Mouse (Mus musculus) liver, embryonic 14.5 days (tissue): ENCODE results near the gene Rasa2. TPM values are rescaled to one million over a fixed set of nuclear protein-coding genes. Genes with fewer than 3 reads are reported as not detected.

Experiments
- ATAC-seq: fragments of 200-750 bp; cut with Nextera tagmentation; 2 replicates; pipeline ENCODE4 v1.8.0; 2017; ENCODE audit warnings: moderate number of reproducible peaks, mild to moderate bottlenecking, moderate library complexity; ENCODE audit not compliant: insufficient read depth
- DNase-seq, 3 experiments: peaks; one replicate each; pipeline ENCODE4 v3.0.0-alpha.2; 2012 to 2013; ENCODE audit warnings: low read depth in 3 of 3, low spot score in 3 of 3
- H3K27ac ChIP-seq: fragments of 300-500 bp; sonication (generic); 2 replicates; pipeline ENCODE4 v1.5.1; 2014; ENCODE audit warnings: moderate library complexity, mild to moderate bottlenecking, control low read depth, inconsistent platforms
- H3K27me3 ChIP-seq: fragments of 300-500 bp; sonication (generic); 2 replicates; pipeline ENCODE4 v1.6.1; 2014; ENCODE audit warnings: mild to moderate bottlenecking, low read length, moderate library complexity; ENCODE audit not compliant: control insufficient read depth, insufficient read depth
- H3K36me3 ChIP-seq: fragments of 300-500 bp; sonication (generic); replicated peaks from 2 replicates; pipeline ENCODE4 v1.6.1; 2014; ENCODE audit warnings: low read depth; ENCODE audit not compliant: control insufficient read depth, insufficient read depth
- H3K4me1 ChIP-seq, 2 experiments: fragments of 200-500 bp in 1 of 2; fragments of 300-500 bp in 1 of 2; sonication (generic) in 1 of 2; replicated peaks; 2 replicates each; pipeline ENCODE4 v1.6.1; 2012 to 2014; ENCODE audit warnings: antibody characterized with exemption in 1 of 2, inconsistent platforms in 1 of 2, low read length in 1 of 2; ENCODE audit not compliant: control insufficient read depth in 2 of 2, insufficient read depth in 2 of 2
- H3K4me2 ChIP-seq: fragments of 300-500 bp; sonication (generic); 2 replicates; pipeline ENCODE4 v1.6.1; 2014; ENCODE audit warnings: low read depth, mild to moderate bottlenecking, control low read depth, moderate library complexity
- H3K4me3 ChIP-seq, 2 experiments: fragments of 200-500 bp in 1 of 2; fragments of 300-500 bp in 1 of 2; sonication (generic) in 1 of 2; 2 replicates each; pipeline ENCODE4 v1.5.1; 2012 to 2014; ENCODE audit warnings: low read depth in 2 of 2, low read length in 2 of 2, mild to moderate bottlenecking in 2 of 2, control low read depth in 1 of 2, inconsistent platforms in 1 of 2, moderate library complexity in 1 of 2; ENCODE audit not compliant: insufficient read depth in 1 of 2
- H3K9ac ChIP-seq: fragments of 300-500 bp; sonication (generic); replicated peaks from 2 replicates; pipeline ENCODE4 v1.6.1; 2014; ENCODE audit warnings: mild to moderate bottlenecking, control low read depth, moderate library complexity
- H3K9me3 ChIP-seq: fragments of 300-500 bp; sonication (generic); 2 replicates; pipeline ENCODE4 v1.6.1; 2016; ENCODE audit warnings: low read length, mixed read lengths; ENCODE audit not compliant: control insufficient read depth
- CTCF ChIP-seq: IDR thresholded peaks from 2 replicates; pipeline ENCODE4 v1.5.1; 2016; ENCODE audit warnings: antibody characterized with exemption, low read depth, control low read depth
- EP300 ChIP-seq: IDR thresholded peaks from 2 replicates; pipeline ENCODE4 v1.6.1; 2016; ENCODE audit warnings: antibody characterized with exemption, low read depth
- WGBS: fragments of 180-500 bp; shearing (Covaris S2); extraction: QIAGEN DNeasy Blood & Tissue Kit; methylation state at CpG from one replicate; pipeline ENCODE4 v1.1.7; 2014; ENCODE audit not compliant: insufficient replicate concordance; 5-methylcytosine and 5-hydroxymethylcytosine counted together
- polyA plus RNA-seq, 2 experiments: library from polyadenylated mRNA; depleted of rRNA in 1 of 2; stranded (reverse) in 1 of 2; unstranded in 1 of 2; fragments of >200 nt; fragmentation: Nextera tagmentation in 1 of 2; extraction: Ambion mirVana in 1 of 2; gene quantifications; 2 replicates each; pipeline versions ENCODE4 v1.2.1 to v1.2.3; 2012 to 2014

Rasa2 gene
- polyA plus RNA-seq, 2 experiments = 0.84 to 2.3 TPM

- Histone ChIP-seq H3K9ac (no peak overlapping the region), H3K4me3 (no peak overlapping the region), H3K27me3 (peaks cover 19% of the 10 kb centered on the region), H3K36me3 (no peaks in the 10 kb centered on the region), H3K4me2 (no peak overlapping the region), H3K27ac (no peak overlapping the region), H3K4me1 (peaks cover 3 to 23% of the 10 kb centered on the region in 2 experiments), H3K9me3 (no peaks in the 10 kb centered on the region)
- ATAC-seq (no peak), DNase-seq (no peak)
- TF ChIP-seq EP300 (no peak), CTCF (no peak)
- 46% methylated on average over 4 of the region's 4 CpGs for WGBS
These were observed 2.3 kb downstream of the Rasa2 start for GRCm38 (mm10) chr9:96629151-96629550.

GRCm38 (mm10) chr9:96627557-96628085 is 3.8 kb downstream of the Rasa2 start:
- H3K4me3 ChIP-seq = no peak overlapping the region
- TF ChIP-seq EP300 (no peak), CTCF (no peak)
- DNase-seq (no peak), ATAC-seq (no peak)
- no peak overlapping the region for H3K9ac ChIP-seq
- peaks cover 18% of the 10 kb centered on the region for H3K27me3 ChIP-seq
- no peaks in the 10 kb centered on the region for H3K36me3 ChIP-seq
- H3K4me1 ChIP-seq = peaks cover 3 to 23% of the 10 kb centered on the region in 2 experiments
- H3K4me2 ChIP-seq = no peak overlapping the region
- H3K9me3 ChIP-seq = no peaks in the 10 kb centered on the region
- H3K27ac ChIP-seq = no peak overlapping the region
- whole genome bisulfite sequencing = 5% methylated on average over 5 of the region's 5 CpGs

GRCm38 (mm10) chr9:96627042-96627441 is 4.4 kb downstream of the Rasa2 start:
- WGBS = 58% methylated on average over 1 of the region's 1 CpGs
- no peaks in the 10 kb centered on the region for H3K36me3 ChIP-seq
- H3K9me3 ChIP-seq = no peaks in the 10 kb centered on the region
- H3K27ac ChIP-seq = no peak overlapping the region
- no peak for TF ChIP-seq CTCF
- TF ChIP-seq EP300 = no peak
- no peak for DNase-seq
- no peak for ATAC-seq
- H3K27me3 ChIP-seq = peaks cover 12% of the 10 kb centered on the region
- H3K4me1 ChIP-seq = peaks cover 2 to 19% of the 10 kb centered on the region in 2 experiments
- no peak overlapping the region for H3K4me2 ChIP-seq
- no peak overlapping the region for H3K9ac ChIP-seq
- no peak overlapping the region for H3K4me3 ChIP-seq

- Histone ChIP-seq H3K4me2 (no peak overlapping the region), H3K4me3 (no peak overlapping the region), H3K9ac (no peak overlapping the region), H3K27ac (no peak overlapping the region), H3K36me3 (no peaks in the 10 kb centered on the region), H3K4me1 (no peaks in the 10 kb centered on the region), H3K27me3 (no peaks in the 10 kb centered on the region), H3K9me3 (no peaks in the 10 kb centered on the region)
- ATAC-seq = no peak
- WGBS = 52% methylated on average over 4 of the region's 4 CpGs
- TF ChIP-seq EP300 (no peak), CTCF (no peak)
- DNase-seq = no peak
These were observed 12.8 kb downstream of the Rasa2 start for GRCm38 (mm10) chr9:96618448-96619176.

GRCm38 (mm10) chr9:96612297-96612696 is 19.1 kb downstream of the Rasa2 start:
- 20% methylated on average over 3 of the region's 3 CpGs for WGBS
- no peak overlapping the region for H3K27ac ChIP-seq
- H3K4me3 ChIP-seq = no peak overlapping the region
- no peak overlapping the region for H3K4me2 ChIP-seq
- peaks cover 0 to 9% of the 10 kb centered on the region in 2 experiments; a peak in 1 of 4 replicates for H3K4me1 ChIP-seq
- DNase-seq = no peak
- ATAC-seq = no peak
- no peak overlapping the region for H3K9ac ChIP-seq
- H3K9me3 ChIP-seq = no peaks in the 10 kb centered on the region
- no peak for TF ChIP-seq EP300
- TF ChIP-seq CTCF = no peak
- H3K27me3 ChIP-seq = no peaks in the 10 kb centered on the region
- H3K36me3 ChIP-seq = peaks cover 3% of the 10 kb centered on the region; the same call in 1 of the 2 replicates
